Mouse (Mus musculus) thymus, postnatal 36 days (tissue): ENCODE data around the gene Ifna11.
A peak's percentile ranks its signal among the peaks of the same experiment; 100 is the strongest.
"Not testable (repeated sequence)": the region's sequence is repeated elsewhere in the genome, so short reads cannot be mapped to it uniquely, and the experiment has no call there.

Experiments
- DNase-seq, 2 experiments: peaks; one replicate each; pipeline ENCODE4 v3.0.0; 2022; ENCODE audit warnings: mixed read lengths in 2 of 2

Ifna11 gene

DNA sequence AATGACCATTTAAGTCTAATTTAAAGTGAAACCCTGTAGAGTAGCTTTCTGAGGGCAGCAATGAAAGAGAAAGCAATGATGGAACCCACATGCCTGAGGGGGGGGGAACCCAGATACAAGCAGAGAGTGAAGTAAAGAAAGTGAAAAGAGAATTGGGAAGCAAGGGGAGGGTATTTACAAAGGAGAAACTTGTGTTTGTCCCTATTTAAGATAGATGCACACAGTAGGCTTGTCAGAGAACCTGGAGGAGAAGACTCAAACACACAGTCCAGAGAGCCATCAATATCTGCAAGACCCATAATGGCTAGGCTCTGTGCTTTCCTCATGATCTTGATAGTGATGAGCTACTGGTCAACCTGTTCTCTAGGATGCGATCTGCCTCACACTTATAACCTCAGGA lies at the start of gene Ifna11:
TSS of gene Ifna11 (plus strand) at position 301 of the 400 bp plus-strand sequence.
- DNase-seq, result no peak

- DNase-seq, result not testable (repeated sequence)
These were observed 46.2 kb upstream of the Ifna11 start, which contains the start of gene Gm13290 for GRCm38 (mm10) chr4:88773534-88773933. Gm13290 (plus strand) TSS chr4:88773834.

DNA sequence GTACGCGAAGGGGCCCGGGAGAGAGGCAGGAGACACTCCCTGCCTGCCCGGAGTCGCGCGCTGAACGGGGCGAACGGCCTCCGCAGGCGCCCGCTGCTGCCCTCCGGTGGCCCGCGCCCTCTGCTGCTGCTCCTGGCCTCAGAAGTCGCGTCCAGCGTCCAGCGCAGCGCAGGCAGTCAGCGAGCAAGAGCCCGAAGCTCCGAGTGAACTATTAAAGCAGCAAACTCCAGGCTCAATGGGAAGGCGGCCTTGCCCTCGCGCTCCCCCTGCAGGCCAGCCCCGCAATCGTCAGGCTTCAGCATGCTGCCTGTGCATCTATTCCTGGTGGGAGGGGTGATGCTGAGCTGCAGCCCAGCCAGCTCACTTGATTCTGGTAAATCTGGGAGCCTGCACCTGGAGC lies 43.1 kb upstream of the Ifna11 start, which contains the start of gene Gm13289:
TSS of gene Gm13289 (plus strand) at position 301 of the 400 bp plus-strand sequence.
- not testable (repeated sequence) for DNase-seq

DNA sequence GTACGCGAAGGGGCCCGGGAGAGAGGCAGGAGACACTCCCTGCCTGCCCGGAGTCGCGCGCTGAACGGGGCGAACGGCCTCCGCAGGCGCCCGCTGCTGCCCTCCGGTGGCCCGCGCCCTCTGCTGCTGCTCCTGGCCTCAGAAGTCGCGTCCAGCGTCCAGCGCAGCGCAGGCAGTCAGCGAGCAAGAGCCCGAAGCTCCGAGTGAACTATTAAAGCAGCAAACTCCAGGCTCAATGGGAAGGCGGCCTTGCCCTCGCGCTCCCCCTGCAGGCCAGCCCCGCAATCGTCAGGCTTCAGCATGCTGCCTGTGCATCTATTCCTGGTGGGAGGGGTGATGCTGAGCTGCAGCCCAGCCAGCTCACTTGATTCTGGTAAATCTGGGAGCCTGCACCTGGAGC lies 40.2 kb upstream of the Ifna11 start, which contains the start of gene Gm13272:
TSS of gene Gm13272 (plus strand) at position 301 of the 400 bp plus-strand sequence.
- DNase-seq, result not testable (repeated sequence)

DNA sequence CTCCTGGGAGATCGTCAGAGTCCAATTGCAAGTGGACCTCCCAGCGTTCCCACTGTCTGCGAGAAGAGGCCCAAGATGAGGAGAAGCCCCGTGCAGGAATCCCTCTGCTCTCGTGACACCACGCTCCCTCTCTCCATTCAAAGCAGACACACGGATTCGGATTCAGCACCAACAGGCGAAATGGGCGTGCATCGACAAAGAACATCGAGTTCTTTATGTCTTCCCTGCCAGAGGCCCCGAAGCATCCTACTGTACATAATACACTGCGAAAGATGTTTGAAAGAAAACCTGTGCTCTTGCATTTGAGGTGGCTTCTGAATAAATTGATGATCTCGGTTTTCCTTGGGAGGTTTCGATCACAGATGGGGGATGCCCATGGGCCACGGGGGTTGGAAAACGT lies 39.4 kb upstream of the Ifna11 start:
- peak in 1 of 2 experiments; percentile 23 for DNase-seq

GRCm38 (mm10) chr4:88781831-88782230 lies 37.9 kb upstream of the Ifna11 start, which contains the start of gene Ifnz:
Ifnz (plus strand) TSS chr4:88782131.
- not testable (repeated sequence) for DNase-seq

DNA sequence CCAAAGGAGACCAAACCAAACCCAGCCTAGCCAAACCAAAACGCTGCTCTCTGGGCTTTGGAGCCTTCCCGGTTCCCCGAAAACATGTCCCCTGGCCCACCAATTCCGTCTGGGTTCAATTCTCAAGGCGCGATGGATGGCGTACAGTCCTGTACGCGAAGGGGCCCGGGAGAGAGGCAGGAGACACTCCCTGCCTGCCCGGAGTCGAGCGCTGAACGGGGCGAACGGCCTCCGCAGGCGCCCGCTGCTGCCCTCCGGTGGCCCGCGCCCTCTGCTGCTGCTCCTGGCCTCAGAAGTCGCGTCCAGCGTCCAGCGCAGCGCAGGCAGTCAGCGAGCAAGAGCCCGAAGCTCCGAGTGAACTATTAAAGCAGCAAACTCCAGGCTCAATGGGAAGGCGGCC lies 37.4 kb upstream of the Ifna11 start:
- DNase-seq, result not testable (repeated sequence)

DNA sequence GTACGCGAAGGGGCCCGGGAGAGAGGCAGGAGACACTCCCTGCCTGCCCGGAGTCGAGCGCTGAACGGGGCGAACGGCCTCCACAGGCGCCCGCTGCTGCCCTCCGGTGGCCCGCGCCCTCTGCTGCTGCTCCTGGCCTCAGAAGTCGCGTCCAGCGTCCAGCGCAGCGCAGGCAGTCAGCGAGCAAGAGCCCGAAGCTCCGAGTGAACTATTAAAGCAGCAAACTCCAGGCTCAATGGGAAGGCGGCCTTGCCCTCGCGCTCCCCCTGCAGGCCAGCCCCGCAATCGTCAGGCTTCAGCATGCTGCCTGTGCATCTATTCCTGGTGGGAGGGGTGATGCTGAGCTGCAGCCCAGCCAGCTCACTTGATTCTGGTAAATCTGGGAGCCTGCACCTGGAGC lies 34.4 kb upstream of the Ifna11 start, which contains the start of gene Gm13276:
TSS of gene Gm13276 (plus strand) at position 301 of the 400 bp plus-strand sequence.
- DNase-seq, result not testable (repeated sequence)

GRCm38 (mm10) chr4:88788402-88788801 lies 31.4 kb upstream of the Ifna11 start, which contains the start of gene Gm13277:
Gm13277 (plus strand) TSS chr4:88788632.
- DNase-seq, result peak; percentile 67 to 75

GRCm38 (mm10) chr4:88791250-88791649 lies 28.5 kb upstream of the Ifna11 start, which contains the start of gene Gm13278:
Gm13278 (plus strand) TSS chr4:88791550.
- DNase-seq, result not testable (repeated sequence)

GRCm38 (mm10) chr4:88793936-88794675 lies 25.7 kb upstream of the Ifna11 start, which contains the start of gene Gm13275:
Gm13275 (plus strand) TSS chr4:88794487.
- DNase-seq, result peak; percentile 74 to 82

DNA sequence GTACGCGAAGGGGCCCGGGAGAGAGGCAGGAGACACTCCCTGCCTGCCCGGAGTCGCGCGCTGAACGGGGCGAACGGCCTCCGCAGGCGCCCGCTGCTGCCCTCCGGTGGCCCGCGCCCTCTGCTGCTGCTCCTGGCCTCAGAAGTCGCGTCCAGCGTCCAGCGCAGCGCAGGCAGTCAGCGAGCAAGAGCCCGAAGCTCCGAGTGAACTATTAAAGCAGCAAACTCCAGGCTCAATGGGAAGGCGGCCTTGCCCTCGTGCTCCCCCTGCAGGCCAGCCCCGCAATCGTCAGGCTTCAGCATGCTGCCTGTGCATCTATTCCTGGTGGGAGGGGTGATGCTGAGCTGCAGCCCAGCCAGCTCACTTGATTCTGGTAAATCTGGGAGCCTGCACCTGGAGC lies 22.7 kb upstream of the Ifna11 start, which contains the start of gene Gm13279:
TSS of gene Gm13279 (plus strand) at position 301 of the 400 bp plus-strand sequence.
- DNase-seq, result not testable (repeated sequence)

- DNase-seq, result not testable (repeated sequence)
These were observed 20.4 kb upstream of the Ifna11 start, which contains the start of gene Gm13285 for GRCm38 (mm10) chr4:88799365-88799764. Gm13285 (plus strand) TSS chr4:88799665.

DNA sequence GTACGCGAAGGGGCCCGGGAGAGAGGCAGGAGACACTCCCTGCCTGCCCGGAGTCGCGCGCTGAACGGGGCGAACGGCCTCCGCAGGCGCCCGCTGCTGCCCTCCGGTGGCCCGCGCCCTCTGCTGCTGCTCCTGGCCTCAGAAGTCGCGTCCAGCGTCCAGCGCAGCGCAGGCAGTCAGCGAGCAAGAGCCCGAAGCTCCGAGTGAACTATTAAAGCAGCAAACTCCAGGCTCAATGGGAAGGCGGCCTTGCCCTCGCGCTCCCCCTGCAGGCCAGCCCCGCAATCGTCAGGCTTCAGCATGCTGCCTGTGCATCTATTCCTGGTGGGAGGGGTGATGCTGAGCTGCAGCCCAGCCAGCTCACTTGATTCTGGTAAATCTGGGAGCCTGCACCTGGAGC lies 16.8 kb upstream of the Ifna11 start, which contains the start of gene Gm13287:
TSS of gene Gm13287 (plus strand) at position 301 of the 400 bp plus-strand sequence.
- not testable (repeated sequence) for DNase-seq

DNA sequence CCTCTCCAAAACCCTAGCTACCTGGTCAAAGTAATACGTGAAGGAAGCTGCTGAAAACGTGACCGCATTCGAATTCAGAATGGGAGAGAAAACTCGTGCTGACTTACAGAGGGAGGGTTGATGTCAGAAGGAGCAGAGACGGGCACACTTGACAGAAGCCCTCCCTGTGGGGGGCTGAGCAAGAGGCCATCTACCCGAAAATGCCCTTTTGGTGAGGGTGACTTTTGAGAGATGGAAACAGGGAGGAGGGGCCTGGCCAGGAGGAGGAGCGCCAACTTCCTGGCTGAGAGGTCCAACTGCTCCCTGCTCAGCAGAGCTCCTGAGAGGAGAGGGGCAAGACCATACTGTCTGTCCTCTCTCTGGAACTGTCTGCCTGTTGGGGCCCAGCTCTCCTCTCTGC lies 14.5 kb upstream of the Ifna11 start, which contains the start of gene Gm13288:
TSS of gene Gm13288 (plus strand) at position 301 of the 400 bp plus-strand sequence.
- DNase-seq, result not testable (repeated sequence)

- DNase-seq, result peak in 1 of 2 experiments; percentile 13
These were observed 14.0 kb upstream of the Ifna11 start for GRCm38 (mm10) chr4:88805761-88806160.

GRCm38 (mm10) chr4:88815928-88816327 lies 3.8 kb upstream of the Ifna11 start, which contains the start of gene Ifna7:
Ifna7 (plus strand) TSS chr4:88816228.
- DNase-seq, result no peak

DNA sequence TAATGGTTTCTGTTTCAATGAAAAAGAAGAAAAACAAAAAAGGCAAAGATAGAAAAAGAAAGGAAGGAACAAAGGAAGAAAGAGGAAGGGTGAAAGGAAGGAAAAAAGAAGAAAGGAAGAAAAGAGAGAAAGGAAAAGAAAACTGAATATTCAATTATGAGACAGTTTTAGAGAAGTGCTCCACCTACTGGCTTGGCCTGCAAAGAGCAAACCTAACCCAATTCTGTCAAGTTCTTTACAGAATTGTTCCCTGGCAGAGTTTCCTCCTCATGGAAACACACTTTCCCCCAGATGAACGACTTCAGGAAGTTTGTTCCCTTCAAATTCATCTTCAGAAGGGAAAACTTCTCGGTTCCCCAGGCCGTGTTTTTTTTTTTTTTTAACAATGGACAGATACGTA lies 3.2 kb downstream of the Ifna11 start:
- no peak for DNase-seq

- not testable (repeated sequence) for DNase-seq
These were observed 7.4 kb downstream of the Ifna11 start, which contains the start of gene Ifna6 for GRCm38 (mm10) chr4:88827116-88827515. Ifna6 (plus strand) TSS chr4:88827416.

- peak; percentile 22 to 48 for DNase-seq
These were observed 10.8 kb downstream of the Ifna11 start for GRCm38 (mm10) chr4:88830523-88830922.

DNA sequence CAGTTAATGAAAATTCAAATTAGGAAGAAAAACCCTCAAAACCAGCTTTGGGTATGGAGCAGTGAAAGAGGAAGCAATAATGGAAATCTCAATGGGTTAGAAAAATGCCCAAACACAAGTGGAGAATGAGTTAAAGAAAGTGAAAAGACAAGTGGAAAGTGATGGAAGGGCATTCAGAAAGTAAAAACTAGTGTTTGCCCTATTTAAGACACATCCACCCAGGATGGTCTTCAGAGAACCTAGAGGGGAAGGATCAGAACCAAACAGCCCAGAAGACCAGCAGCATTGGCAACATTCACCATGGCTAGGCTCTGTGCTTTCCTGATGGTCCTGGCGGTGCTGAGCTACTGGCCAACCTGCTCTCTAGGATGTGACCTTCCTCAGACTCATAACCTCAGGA lies 15.5 kb downstream of the Ifna11 start, which contains the start of gene Ifna5:
TSS of gene Ifna5 (plus strand) at position 301 of the 400 bp plus-strand sequence.
- not testable (repeated sequence) for DNase-seq

- no peak for DNase-seq
These were observed 19.1 kb downstream of the Ifna11 start for GRCm38 (mm10) chr4:88838828-88839227.

DNA sequence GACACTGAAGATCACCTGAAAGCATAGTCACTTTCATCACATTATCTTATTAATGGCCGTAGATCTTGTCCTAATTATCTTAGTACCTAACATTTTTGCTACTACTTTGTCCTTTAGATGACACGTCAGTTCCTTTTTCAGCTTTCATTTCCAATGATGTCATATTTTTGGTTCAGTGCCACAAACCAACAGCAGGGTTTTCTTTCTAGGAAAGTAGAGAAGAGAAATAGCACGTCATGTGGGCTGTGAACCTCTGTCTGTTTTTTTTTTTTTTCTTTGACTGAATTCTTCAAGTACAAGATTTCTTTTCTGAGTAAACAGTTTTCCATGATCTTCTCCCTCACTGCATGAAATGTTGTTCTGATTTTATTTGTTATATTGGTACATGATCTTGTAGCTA lies 20.3 kb downstream of the Ifna11 start:
- DNase-seq, result no peak
